Mouse (Mus musculus) retina, postnatal 7 days (tissue): Measurements from ENCODE around the gene C1s2.
"Not testable (repeated sequence)": the region's sequence is repeated elsewhere in the genome, so short reads cannot be mapped to it uniquely, and the experiment has no call there.

Experiments
- DNase-seq: peaks from one replicate; pipeline ENCODE4 v3.0.0-alpha.2; 2012; ENCODE audit warnings: low read depth, low spot score

C1s2 gene

DNA sequence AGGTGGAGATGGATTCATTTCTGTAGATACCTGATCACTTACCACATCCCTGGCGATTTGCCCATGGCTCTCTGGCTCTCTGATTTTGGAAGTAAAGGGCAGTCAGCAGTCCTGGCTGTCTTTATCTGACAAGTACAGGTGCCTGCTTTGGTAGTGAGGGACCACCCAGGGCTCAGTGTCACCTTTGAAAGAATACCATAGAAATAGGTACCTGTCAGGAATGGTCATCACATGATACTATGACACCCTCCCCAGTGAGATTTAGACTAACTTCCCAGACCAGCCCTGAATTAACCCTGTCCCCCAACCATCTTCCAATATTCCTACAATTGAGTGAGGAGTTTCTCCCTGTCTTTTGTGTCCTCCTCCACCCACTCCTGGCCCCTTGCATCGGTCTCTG, at the start of gene C1s2:
TSS of gene C1s2 (minus strand) at position 101 of the 400 bp plus-strand sequence.
- not testable (repeated sequence) for DNase-seq

DNA sequence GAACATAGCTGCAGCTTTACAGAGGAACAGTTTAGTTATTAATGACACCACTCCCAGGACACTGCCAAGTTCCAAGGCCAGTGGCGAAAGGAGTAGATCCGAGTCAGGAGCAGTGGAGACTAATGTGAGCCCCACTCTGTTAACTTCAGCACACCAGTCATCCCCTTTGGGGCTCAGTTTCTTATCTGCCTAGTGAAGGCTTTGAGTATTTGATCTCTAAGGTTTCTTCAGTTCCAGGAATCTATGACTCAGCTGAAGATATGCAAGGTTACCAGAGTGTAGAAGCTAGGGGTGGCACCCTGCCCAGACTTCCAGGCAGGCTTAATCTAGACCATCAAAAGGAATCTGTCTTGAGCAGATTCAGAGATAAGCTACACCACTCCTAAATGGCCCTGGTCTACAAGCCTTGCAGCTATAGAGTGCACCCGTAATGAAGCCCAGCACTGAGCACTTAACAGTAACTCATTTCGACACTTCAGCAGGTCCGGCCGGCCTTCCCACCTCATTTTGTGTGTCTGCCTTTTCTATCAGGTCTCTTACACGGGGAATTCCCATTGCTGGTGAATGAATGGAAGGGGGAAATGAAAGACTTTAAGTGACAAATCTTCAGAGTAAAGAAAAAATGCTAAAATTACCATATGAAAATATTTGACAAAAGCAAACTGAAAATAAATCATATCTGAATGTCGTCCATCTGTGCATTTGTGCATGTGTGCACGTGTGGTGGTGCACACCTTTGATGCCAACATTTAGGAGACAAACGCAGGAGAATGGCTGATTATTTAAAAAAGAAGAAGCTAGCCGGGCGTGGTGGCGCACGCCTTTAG, 47.9 kb upstream of the C1s2 start:
- no peak for DNase-seq

DNA sequence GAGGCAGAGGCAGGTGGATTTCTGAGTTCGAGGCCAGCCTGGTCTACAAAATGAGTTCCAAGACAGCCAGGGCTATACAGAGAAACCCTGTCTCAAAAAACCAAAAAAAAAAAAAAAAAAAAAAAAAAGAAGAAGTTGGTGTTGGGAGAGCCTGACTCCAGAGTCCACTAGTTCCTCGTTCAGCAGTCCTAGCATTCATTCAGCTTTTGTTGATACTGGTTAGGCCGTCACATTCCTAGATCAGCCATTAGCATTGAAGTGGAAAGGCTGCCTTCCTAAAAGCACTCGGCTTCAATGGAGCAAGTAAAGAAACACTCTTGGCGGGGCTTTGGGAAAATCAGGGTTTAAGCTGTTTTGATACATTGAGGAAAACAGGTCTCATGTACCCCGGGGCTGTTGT, 46.4 kb upstream of the C1s2 start:
- not testable (repeated sequence) for DNase-seq

DNA sequence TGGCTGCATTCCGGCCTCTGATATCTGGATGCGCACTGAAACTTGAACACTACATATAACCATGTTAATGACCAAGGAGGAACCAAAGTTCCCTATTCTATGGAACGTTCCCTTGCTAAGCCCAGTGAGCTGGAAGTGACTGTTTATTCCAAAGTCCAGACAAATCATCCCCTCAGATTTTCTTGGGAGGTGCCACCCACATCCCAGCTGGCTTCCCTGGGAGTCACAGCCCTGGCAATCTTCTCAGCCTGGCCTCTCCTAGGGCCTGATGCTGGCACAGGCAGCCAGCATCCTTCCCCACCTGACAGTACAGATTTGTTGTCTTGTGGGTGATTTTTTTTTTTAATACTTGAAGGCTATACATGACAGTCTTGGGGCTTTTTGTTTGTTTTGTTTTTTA, 43.6 kb upstream of the C1s2 start:
- no peak for DNase-seq

DNA sequence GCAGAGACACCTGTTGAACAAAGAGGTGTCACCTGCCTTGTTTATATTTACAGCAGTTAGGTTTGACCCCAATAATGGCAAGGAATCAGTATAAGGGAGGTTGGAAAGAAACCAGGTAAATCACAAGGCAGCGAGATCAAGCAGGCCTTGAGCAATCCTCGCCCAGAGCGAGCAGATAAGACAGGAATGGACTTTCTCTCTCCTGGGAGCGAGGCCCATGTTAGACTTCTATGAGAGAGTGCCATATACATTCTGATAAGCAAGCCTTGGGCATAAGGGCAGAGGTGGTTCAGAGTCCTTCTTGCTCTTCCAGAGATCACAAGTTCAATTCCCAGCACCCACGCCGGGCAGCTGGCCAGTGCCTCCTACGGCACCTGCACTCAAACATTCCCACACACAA, 42.9 kb upstream of the C1s2 start:
- DNase-seq: no peak

DNA sequence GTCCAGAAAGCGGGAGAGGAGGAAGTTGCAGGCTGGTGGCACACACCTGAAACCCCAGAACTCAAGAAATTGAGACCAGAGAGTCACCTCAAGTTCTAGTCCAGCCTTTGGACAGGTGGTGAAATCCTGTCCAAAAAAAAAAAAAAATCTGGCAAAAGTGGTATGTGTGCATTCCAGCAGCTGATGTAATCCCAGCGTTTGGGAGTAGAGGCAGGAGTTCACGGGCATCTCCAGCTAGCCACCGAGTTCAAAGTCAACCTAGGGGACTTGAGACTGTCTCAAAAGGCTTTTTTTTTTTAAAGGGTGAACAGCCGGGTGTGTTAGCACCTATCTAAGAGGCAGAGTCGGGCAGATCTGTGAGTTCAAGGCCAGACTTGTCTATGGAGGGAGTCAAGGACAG, 40.3 kb upstream of the C1s2 start:
- no peak for DNase-seq

DNA sequence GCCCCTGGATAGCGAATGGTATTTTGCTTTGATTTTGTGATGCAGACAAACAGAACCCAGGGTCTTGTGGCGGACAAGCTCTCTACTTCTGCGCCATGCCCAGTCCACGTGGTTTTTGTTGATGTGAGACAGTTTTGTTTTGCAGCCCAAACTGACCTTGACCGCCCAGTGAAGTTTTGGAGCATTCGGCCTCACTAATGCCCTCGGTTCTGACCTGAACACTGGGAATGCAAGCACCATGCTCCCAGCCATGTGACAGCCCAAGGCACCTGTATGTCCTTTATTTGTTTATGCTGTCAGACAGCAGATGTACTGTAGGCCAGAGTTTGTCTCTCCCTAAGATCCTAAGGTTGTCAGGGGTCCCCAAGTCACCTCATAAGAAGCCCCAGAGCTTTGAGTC, 38.7 kb upstream of the C1s2 start:
- no peak for DNase-seq

DNA sequence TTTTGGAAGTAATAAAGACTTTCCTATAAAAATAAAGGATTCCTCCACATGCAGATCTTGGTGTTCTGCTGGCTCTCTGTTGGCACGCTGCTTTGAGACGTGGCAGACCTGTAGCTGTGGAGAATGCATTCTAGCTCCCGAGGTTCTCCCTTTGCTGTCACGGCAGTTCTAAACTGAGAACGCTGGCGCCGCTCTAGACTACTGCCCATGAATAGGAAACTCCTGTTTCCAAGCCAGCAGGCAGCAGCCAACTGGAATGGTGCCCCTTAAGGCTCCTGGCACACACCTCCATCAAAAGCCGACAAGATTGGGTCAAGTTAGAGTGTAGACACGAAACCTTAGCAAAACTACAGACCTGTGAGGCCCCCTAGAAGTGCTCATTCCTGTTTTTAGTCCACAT, 37.7 kb upstream of the C1s2 start:
- DNase-seq: no peak

DNA sequence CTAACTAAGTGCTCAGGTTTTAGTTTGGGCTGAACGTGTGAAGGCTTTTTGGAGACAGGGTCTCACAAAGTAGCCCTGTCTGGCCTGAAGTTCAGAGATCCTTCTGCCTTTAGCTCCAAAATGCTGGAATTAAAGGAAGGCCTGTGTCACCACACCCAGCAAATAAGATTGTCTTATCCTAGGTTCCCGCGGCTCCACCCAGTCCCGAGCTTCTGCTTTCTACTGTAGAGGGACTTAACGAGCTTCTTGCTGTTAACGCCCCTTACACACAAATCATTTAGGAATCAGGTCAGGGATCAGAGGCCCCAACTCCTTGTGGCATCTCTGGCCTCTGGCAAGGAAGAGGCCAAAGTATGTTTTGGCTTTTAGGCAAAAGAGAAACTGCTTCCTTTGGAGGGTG, 36.2 kb upstream of the C1s2 start:
- DNase-seq: no peak

DNA sequence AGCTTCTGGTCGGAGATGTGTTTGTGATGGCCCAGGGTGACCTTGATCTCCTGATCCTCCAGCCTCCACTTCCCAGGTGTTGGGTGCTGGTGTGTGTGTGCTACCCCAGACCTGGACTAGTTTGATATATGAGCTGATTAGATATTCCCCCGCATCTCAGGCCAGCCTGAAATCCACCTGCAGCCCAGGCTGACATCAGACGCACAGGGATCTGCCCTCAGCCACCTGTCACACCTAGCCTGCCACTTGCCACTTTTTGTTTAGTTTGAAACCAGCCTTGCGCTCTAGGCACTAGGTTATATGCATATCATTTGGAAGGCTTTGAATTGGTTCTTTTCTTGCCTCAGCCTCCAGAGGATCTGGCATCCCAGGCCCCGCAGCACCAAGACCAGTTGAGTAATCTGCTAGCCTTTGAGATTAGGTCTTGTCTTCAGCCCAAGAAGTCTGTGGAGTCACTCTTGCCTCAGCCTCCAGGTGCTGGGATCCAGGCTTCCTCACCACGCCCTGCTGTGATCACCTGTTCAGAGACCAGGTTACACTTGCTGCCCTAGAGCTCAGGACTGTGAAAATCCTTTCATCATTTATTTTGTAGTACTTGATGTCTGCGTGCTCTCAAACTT, 34.5 kb upstream of the C1s2 start:
- DNase-seq: no peak

DNA sequence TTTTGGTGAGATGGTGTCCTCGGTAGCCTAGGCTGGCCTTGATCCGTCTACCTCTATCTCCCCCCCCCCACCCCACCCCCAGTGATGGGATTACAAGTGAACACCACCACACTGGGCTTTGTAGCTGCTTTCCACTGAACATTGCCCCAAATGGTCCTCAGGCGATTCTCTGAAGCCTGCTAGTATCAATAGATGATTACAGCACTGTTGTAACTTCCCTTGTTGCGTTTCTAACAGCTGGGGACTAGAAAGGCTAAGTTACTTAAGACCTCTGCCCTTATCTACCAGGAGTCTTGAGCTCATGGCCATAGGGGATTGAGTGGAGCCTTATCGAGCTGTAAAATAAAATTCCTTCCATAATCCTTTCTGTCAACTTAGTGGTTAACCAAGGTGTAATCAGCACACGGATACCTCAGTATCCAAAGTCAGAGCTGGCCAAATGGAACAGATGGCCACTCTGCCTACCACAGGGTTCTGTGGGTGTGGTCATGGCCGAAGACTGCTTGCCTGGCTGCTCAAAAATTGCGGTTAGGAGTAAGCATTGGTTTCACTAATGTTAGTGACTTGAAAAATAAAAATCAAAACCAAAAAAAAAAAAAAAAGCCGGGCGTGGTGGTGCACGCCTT, 33.5 kb upstream of the C1s2 start:
- no peak for DNase-seq

DNA sequence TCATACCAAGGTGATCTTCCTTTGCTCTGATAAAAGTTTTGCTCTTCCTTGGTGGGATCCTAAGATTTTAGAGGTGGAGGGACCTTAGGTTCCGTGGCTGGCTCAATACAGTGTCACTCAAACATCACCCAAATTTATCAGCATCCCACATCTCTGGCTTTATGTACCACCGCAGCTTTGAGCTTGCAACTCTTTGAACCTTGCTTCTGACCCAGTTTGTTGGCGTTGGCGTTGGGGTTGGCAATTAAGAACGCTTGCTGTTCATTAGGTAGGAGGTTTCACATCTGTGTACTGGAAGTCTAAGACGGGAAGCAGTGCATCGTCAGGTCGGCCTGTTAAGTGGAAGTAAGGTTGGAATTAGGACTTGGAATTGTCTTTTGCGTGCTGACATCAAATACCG, 29.1 kb upstream of the C1s2 start:
- DNase-seq: no peak

DNA sequence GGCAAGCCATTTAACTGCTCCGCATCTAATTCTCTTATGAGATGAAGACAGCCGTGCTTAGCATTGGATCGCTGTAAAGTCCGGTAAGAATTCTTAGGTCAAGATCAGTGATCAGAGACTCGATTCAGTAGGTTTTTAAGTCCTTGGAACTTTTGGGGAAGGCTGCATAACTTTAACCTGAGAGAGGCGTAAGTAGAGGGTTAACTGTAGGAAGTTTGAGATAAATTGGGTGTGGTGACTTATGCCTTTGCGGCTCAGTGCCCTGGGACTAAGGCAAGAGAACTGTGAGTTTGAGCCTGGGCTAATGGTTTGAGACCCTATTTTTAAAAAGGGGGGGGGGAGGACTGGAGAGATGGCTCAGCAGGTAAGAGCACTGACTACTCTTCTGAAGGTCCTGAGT, 28.4 kb upstream of the C1s2 start:
- DNase-seq: no peak

DNA sequence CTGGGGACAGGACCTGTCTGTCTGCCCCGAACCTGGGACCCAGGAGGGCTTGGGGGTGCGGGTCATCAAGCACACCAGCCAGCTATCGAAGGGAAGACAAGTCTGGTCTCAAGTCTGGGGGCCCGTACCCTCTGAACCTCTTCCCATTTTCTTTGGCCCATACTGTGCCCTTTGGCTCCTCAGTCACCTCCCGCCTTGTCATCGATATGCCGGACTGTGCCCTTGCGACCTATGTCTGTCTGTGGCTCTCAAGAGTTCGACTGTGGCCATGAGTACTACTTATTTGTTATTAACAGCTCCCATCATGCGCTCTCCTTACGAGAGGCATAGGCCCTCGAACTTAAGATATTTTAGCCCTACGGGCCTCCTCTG, 27.5 kb upstream of the C1s2 start:
- no peak for DNase-seq

DNA sequence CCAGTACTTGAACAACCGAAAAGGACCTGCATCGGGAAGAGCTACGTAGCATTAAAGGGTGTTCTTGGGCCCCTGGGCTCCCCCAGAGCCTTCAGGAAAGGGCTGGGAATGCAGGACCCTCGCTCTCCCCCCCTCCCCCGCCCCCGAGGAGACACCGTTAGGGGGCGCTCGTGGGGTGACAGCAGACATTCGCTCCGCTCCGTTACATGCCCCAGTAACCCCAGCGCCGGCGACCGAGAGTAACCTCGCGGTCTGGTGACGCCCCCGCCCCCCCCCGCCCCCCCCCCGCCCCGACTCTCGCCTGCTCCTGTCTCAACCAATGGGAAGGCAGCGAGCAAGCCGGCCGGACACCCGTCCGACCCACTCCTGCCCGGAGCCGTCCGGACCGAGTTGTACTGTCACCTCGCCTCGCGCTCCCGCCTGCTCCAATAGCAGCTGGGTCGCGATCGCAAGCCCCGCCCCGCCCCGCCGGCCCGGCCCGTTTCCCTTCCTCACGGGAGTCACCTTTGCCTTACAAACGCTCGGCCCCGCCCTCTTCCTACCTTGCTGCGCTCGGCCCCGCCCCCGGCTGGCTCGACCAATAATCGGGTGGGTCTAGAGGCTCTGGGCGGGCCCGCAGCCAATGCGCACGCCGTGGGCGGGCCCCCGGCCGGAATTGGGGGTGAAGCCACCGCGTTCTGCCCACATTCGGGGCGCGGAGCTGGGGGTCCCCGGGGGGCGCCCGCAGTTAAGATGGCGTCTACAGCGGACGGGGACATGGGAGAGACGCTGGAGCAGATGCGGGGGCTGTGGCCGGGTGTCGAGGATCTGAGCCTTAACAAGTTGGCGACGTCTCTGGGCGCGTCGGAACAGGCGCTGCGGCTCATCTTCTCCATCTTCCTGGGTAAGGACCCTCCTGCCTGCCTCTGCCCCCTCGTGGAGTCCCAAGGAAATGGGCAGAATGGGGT, 26.9 kb upstream of the C1s2 start, which contains the start of gene Lpcat3:
TSS of gene Lpcat3 (plus strand) at position 551 of the 947 bp plus-strand sequence.
- DNase-seq: peak; percentile 96

DNA sequence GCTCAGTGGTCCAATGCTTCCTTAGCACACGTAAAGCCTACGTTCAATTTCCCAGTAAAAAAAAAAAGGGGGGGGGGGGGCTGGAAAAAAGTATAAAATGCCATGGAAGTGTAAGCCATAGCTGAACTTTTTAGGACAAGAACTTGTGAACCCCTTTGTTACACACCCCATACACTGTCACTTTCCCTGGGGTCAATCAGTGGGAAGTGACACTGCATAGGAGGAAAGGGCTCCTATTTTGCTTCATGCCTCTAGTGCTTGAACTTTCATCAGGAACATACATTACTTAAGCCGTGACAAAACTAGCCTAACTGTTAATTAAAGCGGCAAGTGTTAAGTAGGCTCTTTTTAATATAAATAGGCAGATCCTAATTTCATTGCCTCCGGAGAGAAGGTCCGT, 26.1 kb upstream of the C1s2 start:
- DNase-seq: no peak

DNA sequence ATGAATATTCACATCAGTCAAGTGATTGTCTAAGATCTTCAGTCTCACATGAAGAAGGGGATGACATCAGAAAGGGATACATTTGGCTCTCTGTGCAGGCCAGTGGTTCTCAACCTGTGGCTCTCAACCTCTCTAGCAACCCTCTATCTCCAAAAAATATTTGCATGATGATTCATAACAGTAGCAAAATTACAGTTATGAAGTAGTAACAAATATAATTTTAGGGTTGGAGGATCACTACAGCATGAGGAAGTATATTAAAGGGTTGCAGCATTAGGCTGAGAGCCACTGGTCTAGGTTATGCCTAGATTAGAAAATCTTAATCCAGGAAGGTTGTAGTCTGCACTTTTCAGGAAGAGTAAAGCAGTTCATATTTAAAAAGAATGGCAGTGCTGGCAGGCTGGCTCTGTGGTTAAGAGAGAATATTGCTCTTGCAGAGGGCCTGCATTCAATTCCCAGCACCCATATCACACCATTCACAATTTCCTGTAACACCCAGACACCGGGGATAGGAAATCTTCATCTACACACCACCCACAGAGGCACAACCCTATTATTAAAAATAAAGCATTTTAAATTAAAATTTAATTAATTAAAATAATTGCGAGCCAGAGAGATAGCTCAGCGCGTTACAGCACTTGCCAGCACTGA, 25.4 kb upstream of the C1s2 start:
- DNase-seq: no peak

DNA sequence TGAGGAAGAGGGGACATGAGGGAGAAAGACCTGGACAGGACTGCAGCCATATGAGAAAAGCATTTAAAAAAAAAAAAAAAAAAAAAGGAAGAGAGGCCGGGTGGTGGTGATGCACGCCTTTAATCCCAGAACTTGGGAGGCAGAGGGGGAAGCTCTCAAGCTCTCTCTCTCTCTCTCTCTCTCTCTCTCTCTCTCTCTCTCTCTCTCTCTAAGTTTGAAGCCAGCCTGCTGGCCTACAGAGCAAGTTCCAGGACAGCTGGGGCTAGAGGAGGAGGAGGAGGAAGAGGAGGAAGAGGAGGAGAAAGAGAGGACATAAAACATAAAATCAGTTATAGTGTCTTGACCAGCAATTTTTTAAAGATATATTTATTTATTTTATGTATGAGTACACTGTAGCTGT, 22.2 kb upstream of the C1s2 start:
- no peak for DNase-seq

DNA sequence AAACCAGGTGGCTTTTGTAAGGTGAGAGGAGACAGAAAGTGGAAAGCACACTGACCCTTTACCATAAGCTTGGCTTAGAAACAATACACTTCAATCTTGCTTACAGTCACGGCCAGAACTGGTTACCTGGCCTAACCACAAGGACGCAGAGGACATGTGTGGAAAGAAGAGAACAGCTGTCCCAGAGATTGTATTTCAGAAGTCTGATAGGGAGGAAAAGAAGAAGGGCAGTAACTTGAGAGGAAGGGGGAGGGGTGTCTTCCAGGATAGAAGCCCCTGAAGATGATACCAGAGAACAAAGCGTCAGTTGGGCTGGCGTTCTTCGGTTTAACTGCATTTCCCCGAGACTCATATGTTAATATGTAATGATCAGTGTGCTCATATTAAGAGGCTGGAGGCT, 20.0 kb upstream of the C1s2 start:
- no peak for DNase-seq

DNA sequence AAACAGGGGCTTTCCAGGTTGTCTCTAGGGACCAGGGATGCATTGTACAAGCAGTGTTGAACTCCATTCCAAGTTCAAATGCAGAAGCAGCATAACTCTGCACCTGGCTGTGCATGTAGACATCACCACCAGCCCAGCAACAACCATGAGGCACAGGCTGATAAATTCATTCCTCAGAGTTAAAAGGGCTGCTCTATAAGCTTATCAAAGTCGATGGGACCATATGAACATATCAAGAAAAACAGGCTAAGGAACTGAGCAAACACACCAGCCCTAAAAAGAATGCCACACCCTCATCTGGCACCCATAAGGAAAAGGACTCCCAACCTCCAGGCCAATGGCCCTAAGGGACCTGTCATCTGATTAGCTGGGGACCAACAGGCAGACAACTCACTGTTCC, 10.5 kb upstream of the C1s2 start:
- DNase-seq: no peak

DNA sequence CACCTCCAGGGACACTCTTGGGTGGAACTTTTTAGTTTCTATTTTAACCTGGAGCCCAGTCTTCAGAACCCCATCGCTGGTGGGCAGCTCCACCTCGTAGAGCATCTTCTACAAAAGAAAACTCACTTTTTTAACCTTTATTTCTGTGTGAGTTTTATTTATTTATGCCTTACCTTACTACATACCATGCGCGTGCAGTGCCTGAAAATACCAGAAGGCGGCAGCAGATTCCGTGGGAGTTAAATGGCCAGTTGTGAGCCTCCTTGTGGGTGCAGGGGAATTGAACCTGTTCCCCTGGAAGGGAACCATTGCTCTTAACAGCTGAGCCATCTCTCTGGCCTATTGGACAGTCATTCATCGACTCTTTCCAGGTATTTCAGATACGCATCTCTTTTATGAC, 5.1 kb upstream of the C1s2 start:
- DNase-seq: peak; percentile 36
